Mouse (Mus musculus) gonadal fat pad, adult 2 months (tissue): ENCODE data around the gene Timm8a2. TPM values are rescaled to one million over a fixed set of nuclear protein-coding genes. Genes with fewer than 3 reads are reported as not detected.
"Not testable (repeated sequence)": the region's sequence is repeated elsewhere in the genome, so short reads cannot be mapped to it uniquely, and the experiment has no call there.

Source experiments
- DNase-seq: peaks from one replicate; pipeline ENCODE4 v3.0.0-alpha.2; 2012; ENCODE audit warnings: low read depth
- polyA plus RNA-seq: library from polyadenylated mRNA; depleted of rRNA; stranded (reverse); fragments of >200 nt; gene quantifications from 2 replicates; pipeline ENCODE4 v1.2.3, GENCODE M21; 2012; rRNA removed

Gene Timm8a2
- polyA plus RNA-seq, 1 experiment: not detected

DNA sequence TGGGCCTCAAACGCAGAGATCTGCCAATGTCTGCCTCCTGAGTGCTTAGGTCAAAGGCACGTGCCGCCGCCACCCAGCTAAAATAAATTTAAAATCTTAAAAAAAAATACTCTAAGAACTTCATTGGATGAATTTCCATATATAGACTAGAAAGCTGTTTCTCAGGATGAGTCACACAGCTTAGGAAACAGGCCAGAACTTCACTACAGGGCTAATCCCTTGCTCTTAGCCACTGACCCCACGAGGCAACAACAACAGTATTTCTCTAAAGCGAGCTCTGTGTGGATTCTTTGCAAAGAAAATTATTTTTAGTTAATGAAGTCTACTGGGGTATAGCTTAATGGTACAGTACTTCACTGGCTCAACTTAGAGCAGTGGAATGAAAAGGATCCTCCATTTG is 26.9 kb downstream of the Timm8a2 start:
- DNase-seq: no peak

DNA sequence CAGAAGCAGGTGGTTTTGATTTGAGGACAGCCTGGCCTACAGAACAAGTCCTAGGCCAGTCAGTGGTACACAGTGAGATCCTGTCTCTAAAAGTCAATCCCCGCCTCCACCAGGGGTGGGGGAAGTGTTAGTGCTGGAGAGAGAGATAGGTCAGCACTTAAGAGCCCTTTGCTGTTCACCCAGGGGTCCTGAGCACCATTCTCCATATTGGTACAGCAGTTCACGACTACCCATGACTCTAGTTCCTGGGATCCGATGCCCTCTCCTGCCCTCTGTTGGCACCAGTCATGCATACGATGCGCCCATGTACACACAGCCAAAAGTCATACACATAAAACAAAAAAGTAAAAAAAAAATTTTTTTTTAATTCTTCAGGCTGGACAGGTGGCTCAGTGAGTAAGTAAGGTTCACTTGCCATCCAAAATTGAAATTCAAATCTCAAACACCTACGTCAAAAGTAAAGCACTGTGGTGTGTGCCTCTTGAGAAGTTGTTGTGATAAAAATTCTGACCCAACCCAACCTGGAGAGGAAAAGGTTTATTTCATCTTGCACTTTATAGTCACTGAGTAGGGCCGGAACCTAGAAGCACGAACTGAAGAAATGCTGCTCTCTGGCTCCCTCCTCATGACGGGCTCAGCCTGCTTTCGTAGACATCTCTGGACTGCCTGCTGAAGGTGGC is 28.1 kb downstream of the Timm8a2 start:
- DNase-seq: no peak

DNA sequence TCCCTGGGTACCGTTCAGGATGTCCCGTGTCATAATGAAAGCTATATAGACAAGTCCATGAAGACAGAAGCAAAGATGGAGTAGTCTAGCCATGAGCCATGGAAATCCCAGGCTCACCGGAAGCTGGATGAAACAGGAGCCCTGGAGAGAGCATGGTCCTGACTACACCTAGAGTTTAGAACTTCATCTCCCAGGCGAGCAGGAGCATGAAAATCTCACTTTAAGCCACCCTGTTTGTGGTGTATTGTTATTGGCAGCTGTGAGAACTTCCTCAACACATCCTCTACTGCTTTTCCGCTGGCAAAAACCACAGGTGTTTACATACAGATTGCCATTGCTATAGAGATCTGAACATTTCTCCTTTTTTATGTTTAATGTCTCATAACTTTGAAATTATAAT is 29.1 kb downstream of the Timm8a2 start:
- no peak for DNase-seq

DNA sequence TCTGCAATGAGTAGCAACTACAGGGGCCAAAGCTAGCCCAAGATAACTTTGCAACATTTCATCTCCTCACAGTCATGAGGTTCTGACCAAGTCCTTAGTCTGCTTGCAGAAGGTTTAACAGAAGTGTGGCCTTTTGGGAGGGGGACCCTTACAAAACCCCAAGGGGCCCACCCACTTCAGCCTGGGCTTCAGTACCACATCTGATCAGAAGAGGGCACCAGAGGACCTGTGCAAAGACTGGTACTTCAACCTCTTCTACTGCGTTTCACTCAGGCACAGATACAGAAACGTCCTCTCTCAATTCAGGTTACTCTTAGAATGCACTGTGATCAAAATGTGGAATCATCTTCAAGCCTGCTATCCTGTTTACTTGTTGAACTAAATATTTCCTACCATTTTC is 30.0 kb downstream of the Timm8a2 start:
- no peak for DNase-seq

DNA sequence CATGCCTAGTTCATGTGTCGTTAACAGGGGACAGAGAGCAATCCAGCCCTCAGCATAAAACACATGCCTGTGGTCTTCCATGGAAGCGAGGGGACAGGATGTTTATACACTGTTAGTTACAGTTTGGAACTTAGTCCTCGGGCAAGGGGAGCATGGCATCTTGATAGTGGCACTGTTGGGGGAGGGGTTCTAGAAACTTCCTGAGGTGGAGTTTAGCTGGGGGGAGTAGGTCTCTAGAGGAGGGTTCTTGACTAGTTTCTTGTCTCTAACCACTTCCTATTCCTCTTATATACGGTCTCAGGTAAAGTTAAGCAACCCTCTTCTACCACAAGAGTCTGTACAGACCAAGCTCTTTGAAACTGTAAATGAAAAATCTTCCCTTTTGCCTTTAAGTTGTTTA is 31.8 kb downstream of the Timm8a2 start:
- DNase-seq: no peak

DNA sequence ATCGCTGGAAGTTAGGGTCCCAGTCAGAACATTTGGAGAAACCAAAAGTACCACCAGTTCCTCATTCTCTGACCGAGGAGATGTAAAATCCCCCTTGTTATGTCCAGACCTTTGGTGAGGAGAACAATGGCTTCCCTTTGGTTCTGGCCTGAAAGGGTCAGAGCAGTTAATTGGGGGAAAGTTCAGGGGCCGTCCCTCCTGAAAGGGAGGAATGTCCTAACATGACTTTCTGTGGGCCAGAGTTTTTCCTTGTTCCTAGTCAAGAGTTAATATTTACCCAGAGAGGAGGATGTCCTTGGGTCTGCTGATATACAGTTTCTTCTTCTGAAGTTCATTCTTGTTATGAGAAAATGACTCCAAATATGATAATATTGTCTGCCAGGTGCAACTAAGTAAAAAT is 33.6 kb downstream of the Timm8a2 start:
- DNase-seq: not testable (repeated sequence)

DNA sequence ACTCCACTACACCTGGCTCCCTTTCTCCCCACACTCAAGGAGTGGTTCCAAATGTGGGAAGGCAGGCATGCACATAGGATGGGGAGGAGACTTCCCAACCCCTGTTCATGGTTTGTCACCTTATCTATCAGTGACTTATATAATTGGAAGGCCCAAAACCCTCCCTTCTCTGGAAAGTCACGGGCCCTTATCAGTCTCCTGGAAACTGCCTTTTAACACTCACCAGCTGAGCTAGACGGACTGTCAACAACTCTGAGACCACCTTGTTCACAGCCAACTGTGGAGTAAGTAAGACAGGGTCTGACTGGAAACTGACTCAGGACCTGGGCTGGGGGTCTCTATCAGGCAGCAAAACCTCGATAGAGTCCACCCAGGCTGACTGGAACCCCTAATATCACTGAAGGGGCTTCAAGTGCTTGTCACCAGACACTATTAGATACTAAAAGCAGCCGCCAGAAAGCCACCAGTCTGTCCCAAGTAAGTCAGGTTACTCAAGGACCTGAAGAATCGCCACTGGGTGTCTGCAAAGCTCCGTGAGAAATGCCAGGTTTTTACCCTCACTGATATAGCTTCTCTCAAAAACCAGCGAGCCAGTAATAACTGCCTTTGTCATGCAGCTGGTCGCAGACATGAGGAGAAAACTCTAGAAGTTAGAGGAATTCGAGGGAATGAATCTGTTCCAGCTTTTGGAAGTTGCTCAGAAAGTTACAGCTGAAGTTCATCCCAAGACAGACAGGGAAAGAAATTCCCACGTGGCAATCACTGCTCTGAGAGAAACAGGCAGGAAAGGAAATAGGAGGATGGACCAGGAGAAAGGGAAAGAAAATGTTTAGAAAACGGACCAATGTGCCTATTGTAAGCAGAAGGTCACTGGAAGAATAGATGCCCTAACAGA is 34.6 kb downstream of the Timm8a2 start:
- no peak for DNase-seq

DNA sequence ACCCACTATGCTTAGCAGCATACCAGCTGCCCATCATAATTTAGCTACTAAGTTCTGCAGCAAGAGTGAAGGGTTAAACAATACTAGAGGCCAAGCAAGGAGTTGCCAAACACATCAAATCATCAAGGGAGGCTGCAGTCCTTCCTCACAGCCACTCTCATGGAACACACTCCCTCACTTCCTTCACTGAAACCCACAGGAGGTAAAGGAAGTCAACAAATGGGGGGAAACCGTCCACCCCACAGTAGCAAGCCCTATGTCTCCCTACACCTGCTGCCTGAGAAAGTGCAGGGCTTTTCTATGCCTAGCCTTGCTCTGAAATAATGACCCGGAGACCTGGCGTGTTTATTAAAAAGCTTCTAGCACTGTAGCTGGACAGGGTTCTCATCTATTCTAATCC is 35.5 kb downstream of the Timm8a2 start:
- no peak for DNase-seq

DNA sequence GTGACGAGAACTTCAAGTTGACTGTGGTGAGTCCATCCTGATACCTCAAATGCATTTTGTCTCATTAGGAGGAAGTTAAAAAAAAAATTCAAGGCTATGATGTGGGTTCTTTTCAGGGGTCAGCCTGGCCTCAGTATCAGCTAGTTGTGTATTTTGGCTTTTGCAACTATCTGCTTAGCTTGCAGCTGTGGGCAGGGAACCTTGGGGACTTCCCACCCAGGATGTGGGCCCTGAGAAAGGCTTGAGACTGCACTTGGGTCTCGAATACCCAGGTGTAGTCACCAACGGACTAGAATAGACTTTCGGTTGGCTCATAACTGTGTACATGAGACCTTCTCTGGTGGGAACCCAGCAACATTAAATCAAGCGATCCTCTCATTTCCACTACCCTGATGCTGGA is 38.9 kb downstream of the Timm8a2 start:
- no peak for DNase-seq

DNA sequence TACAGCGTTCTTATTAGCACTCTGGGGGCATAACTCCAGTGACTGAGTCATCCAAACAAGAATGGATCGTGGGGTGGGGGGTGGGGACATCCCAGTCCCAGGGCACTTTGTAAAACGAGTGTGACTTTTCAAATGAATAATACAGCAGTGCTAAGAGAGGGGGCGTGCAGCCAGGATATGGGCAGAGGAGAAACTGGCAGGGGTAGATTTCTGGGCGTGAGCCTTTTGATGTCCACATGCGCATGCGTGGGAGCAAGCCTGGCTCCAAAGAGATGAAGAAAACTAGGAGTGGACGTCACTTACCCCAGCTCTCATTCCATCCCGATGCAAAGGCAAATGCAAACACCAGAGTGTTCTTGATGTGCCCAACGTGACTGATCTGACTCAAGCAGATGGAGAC is 39.9 kb downstream of the Timm8a2 start:
- DNase-seq: no peak

DNA sequence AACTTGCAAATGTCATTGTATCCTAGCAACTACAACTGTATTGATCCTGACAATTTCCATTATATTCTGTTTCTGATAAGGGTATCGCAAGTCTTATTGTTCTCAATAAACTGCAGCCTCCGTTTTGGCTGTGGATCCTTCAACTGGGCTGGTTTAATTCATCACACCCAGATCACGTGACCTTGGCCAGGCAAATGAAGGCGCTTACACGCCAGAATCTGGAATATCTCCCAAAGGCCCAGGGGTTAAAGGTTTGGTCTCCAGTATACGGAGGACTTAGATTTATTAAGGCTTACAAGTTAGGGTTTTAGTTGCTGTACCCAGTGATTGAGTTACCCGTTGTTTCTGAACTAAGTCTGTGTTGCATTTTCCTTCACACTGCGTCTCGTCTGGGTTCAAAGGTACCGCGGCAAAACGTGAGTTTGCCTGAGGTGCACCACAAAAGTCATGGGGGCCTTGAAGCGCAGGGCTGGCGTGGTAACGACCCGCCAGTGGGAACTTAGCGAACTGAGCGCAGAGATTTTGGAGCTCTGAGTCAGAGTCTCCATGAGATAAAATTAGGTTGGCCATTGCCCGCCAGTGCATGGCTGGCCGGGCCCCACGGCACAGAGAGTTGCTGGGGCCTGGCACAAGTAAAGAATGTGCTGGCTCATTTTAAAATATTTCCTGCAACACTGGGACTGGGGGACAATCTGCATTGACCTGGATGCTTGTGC is 41.2 kb downstream of the Timm8a2 start:
- DNase-seq: no peak

DNA sequence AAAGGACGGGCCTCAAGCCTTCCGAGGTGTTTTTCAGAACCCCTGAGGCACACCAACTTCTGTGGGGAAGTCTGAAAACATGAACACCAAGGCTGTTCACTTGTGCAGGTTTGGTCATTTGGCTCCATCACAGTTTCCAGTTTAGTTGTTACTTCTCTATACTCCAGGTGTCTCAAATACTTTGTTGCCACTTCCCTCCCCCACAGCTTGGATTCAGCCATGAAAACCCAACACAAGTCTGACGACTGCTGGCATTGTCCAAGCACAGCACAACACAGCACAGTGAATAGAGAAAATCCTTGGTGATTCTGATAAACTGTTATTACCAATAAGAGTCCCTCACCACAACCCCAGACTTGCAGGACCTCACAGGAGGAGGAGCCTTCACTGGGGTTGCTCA is 42.5 kb downstream of the Timm8a2 start:
- DNase-seq: no peak

DNA sequence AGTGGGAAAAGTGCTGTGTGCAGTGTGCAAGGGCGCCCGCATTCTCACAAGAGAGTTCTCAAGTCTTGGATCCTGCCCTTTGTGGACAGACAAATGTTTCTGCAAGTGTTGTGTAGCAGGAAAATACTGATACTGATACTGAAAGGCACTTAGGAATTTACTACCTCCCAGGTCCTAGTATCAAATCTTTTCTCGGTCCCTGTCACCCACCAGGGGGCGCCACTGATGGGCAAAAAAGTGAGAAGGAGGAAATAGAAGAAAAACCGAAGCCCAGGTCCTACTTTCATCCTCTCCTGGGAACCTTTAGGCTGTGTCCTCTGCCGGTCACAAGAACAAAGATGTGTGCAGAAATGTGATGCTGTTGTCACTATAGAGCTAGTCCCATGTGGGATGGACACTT is 45.0 kb downstream of the Timm8a2 start:
- DNase-seq: no peak

DNA sequence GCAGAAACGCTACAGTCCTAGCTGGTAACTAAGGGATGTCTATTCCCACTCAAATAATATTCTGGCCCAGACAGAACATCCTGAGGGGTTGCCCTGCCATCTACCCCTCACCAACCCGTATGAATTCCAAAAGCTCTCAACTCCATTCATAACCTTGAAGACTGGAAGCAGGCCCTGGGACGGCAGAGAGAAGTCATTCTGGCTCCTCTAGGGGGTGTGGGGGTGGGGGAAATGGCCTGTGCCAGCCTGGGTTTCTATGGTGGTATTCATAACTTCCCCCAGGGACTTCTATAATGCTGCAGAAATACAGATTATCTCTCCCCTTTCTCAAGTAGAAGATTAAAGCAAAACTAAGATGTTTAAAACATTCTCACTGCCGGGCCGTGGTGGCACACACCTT is 45.4 kb downstream of the Timm8a2 start:
- DNase-seq: no peak

DNA sequence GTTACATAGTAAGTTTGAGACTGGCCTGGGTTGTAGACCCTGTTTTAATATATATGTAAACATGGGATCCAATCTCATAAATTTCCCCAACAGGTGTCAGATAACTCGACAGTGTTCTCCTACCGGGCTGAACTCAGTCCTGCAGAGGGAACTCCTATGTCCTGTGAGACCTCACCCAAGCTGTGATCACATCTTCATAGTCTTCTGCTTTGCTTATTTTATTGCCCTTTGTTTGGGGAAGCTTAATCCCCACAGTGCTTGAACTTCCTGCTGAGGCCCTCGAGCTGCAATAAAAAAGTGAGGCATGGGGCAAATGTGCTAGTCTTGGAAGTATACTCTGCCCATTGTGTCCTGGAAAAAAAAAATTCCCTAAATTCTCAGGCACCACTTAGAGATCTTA is 46.8 kb downstream of the Timm8a2 start:
- DNase-seq: no peak

DNA sequence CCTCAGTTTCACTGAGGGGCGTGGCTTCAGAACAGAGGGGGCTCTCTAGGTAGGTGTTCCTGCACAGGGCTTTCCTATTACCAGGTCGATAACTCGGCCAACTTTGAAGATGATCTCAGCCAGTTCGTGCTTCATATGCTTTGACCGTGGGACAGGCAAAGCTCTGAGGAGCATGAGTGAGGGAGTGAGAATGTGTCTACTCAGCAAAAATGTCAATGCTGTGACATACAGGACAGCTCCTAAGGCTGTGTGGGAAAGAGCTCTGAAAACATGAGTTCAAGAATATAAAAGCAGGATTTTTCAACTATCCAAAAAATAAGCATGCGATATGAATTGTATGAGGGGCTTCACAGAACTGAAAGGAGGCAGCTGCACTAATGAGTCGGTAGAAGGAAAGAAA is 49.0 kb downstream of the Timm8a2 start:
- no peak for DNase-seq

DNA sequence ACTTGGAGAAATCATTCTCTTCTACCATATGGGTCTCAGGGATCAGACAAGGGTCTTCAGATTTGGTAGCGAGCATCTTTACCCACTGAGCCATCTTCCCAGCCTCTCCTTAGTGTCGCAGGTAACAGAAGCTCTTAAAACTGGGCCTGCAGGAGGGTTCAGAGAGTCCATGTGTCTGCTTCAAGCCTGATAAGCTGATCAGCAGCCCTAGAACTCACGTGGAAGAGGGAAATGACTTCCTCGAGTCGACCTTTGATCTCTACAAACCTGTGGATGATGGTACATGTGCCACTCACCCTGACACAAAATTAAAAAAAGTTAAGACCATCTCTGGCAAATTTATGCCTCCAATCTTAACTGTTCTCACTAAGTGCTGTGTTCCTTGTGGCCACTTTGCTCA is 53.5 kb downstream of the Timm8a2 start:
- DNase-seq: no peak

Other genes starting within 250 kb of the Timm8a2 start
- gene Dock9, start 236.8 kb upstream of the Timm8a2 start, polyA plus RNA-seq: 36.0 and 39.1 TPM in 2 replicates
- 65.2 and 70.0 TPM in 2 replicates for gene Ubac2, start 156.1 kb upstream of the Timm8a2 start, polyA plus RNA-seq
- gene Gpr18, start 118.9 kb upstream of the Timm8a2 start, polyA plus RNA-seq: 0.77 and 0.94 TPM in 2 replicates
- 1.9 and 2.8 TPM in 2 replicates for gene Gpr183, start 69.5 kb upstream of the Timm8a2 start, polyA plus RNA-seq
- gene Tm9sf2, start 72.4 kb downstream of the Timm8a2 start, polyA plus RNA-seq: 113 and 161 TPM in 2 replicates
- gene Clybl, start 147.0 kb downstream of the Timm8a2 start, polyA plus RNA-seq: 26.1 and 38.8 TPM in 2 replicates